Mouse (Mus musculus) hindbrain, embryonic 16.5 days (tissue): Measurements from ENCODE around the gene Tbx3. TPM values are rescaled to one million over a fixed set of nuclear protein-coding genes. Genes with fewer than 3 reads are reported as not detected.

ENCODE experiments used
- ATAC-seq: fragments of 200-750 bp; cut with Nextera tagmentation; 2 replicates; pipeline ENCODE4 v1.8.0; 2017; ENCODE audit warnings: moderate TSS enrichment, moderate library complexity
- H3K27ac ChIP-seq: fragments of 300-500 bp; sonication (generic); 2 replicates; pipeline ENCODE4 v1.5.1; 2014; ENCODE audit warnings: low read depth, mild to moderate bottlenecking, control low read depth, low read length, moderate library complexity
- H3K27me3 ChIP-seq: fragments of 300-500 bp; sonication (generic); replicated peaks from 2 replicates; pipeline ENCODE4 v1.6.1; 2014; ENCODE audit warnings: low read length; ENCODE audit not compliant: control insufficient read depth, insufficient read depth
- H3K36me3 ChIP-seq: fragments of 300-500 bp; sonication (generic); 2 replicates; pipeline ENCODE4 v1.6.1; 2014; ENCODE audit warnings: mild to moderate bottlenecking, low read length, moderate library complexity, mixed read lengths; ENCODE audit not compliant: control insufficient read depth, insufficient read depth
- H3K4me1 ChIP-seq: fragments of 300-500 bp; sonication (generic); 2 replicates; pipeline ENCODE4 v1.6.1; 2014; ENCODE audit warnings: low read depth, low read length; ENCODE audit not compliant: control insufficient read depth, insufficient read depth
- H3K4me2 ChIP-seq: fragments of 300-500 bp; sonication (generic); 2 replicates; pipeline ENCODE4 v1.6.1; 2014; ENCODE audit warnings: mild to moderate bottlenecking, low read length, control low read depth, moderate library complexity
- H3K4me3 ChIP-seq: fragments of 300-500 bp; sonication (generic); 2 replicates; pipeline ENCODE4 v1.5.1; 2014; ENCODE audit warnings: mild to moderate bottlenecking, low read length, control low read depth, moderate library complexity
- H3K9ac ChIP-seq: fragments of 300-500 bp; sonication (generic); 2 replicates; pipeline ENCODE4 v1.6.1; 2014; ENCODE audit warnings: low read depth, mild to moderate bottlenecking, control low read depth, low read length, moderate library complexity
- H3K9me3 ChIP-seq: fragments of 300-500 bp; sonication (generic); 2 replicates; pipeline ENCODE4 v1.6.1; 2014; ENCODE audit warnings: mild to moderate bottlenecking, low read length, moderate library complexity; ENCODE audit not compliant: control insufficient read depth
- WGBS: fragments of 180-500 bp; shearing (Covaris S2); extraction: QIAGEN DNeasy Blood & Tissue Kit; methylation state at CpG from one replicate; pipeline ENCODE4 v1.1.7; 2014; 5-methylcytosine and 5-hydroxymethylcytosine counted together
- polyA plus RNA-seq: library from polyadenylated mRNA; unstranded; fragments of >200 nt; fragmentation: Nextera tagmentation; extraction: Ambion mirVana; gene quantifications from 2 replicates; pipeline ENCODE4 v1.2.1, GENCODE M21; 2015

Gene Tbx3
- polyA plus RNA-seq, 1 experiment from 2014 or later = 2.9 TPM

DNA sequence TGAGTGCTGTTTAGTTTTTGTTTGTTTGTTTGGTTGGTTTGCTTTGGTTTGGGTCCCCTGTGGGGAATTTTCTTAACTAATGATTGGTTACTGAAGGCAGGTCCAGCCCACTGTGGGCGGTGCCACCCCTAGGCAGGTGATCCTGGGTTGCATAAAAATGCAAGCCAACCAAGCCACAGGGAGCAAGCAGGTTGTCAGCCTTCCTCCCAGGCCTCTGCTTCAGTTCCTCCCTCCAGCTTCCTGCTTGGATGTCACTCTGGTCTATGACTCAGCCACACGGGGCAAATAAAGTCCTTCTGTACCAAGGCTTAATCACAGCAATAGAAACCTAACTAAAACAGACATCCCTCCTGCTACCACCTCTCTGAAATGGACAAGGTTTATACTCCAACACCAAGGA is 35.6 kb upstream of the Tbx3 start:
- H3K9me3 ChIP-seq = no peaks in the 10 kb centered on the region
- 64% methylated on average over 2 of the region's 2 CpGs for WGBS
- ATAC-seq = no peak
- H3K4me3 ChIP-seq = no peak overlapping the region
- no peaks in the 10 kb centered on the region; the same call in 1 of the 2 replicates for H3K27me3 ChIP-seq
- H3K4me2 ChIP-seq = no peak overlapping the region
- H3K36me3 ChIP-seq = no peaks in the 10 kb centered on the region
- no peaks in the 10 kb centered on the region for H3K4me1 ChIP-seq
- no peak overlapping the region for H3K9ac ChIP-seq
- no peak overlapping the region for H3K27ac ChIP-seq

DNA sequence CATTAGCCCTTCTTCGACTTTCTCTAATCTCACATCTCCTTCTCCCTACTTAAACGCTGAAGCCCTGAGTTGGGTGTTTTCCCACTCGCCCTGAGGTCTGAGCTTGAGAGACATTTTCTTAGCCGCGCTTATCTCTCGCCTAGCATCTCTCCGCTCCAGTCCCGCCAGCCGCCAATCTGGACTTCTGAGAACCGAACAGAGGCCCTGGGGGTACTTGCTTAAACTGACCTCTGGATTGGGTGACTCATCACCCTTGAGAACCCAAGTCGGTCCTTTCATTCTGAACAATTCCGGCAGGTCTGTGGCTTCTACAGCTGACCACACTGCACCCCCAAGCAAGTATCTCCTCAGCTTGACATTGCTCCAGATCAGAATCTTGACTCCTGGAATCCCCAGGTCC is 32.2 kb upstream of the Tbx3 start:
- Histone ChIP-seq H3K4me1 (no peaks in the 10 kb centered on the region), H3K27me3 (no peaks in the 10 kb centered on the region; the same call in none of the 2 replicates), H3K9me3 (no peaks in the 10 kb centered on the region), H3K4me2 (no peak overlapping the region), H3K4me3 (no peak overlapping the region), H3K9ac (no peak overlapping the region), H3K27ac (no peak overlapping the region), H3K36me3 (no peaks in the 10 kb centered on the region)
- 79% methylated on average over 12 of the region's 12 CpGs for WGBS
- no peak for ATAC-seq

DNA sequence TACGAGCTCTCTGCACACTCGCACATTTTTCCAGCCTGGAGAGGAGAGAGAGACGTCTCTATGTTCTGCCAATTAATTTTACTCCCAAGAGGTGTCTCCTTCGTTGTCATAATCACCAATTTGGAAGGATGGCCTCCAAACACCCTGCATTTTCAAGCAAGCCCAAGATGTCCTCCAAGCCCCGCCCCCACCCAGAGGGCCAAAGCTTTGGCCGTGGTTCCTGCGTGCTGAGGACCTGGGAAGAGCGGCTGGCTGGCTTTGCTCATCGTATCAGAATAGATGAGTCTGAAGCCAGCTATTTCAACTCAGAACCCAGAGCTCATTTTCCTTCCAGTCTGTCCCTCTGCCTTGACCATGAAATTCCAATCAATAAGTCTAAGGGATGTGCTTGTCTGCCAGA is 29.4 kb upstream of the Tbx3 start:
- H3K4me2 ChIP-seq = no peak overlapping the region
- no peak overlapping the region for H3K4me3 ChIP-seq
- peaks cover 7% of the 10 kb centered on the region for H3K27me3 ChIP-seq
- no peaks in the 10 kb centered on the region for H3K36me3 ChIP-seq
- WGBS = 58% methylated on average over 9 of the region's 9 CpGs
- ATAC-seq = no peak
- H3K9me3 ChIP-seq = no peaks in the 10 kb centered on the region
- no peaks in the 10 kb centered on the region for H3K4me1 ChIP-seq
- no peak overlapping the region for H3K27ac ChIP-seq
- H3K9ac ChIP-seq = no peak overlapping the region

DNA sequence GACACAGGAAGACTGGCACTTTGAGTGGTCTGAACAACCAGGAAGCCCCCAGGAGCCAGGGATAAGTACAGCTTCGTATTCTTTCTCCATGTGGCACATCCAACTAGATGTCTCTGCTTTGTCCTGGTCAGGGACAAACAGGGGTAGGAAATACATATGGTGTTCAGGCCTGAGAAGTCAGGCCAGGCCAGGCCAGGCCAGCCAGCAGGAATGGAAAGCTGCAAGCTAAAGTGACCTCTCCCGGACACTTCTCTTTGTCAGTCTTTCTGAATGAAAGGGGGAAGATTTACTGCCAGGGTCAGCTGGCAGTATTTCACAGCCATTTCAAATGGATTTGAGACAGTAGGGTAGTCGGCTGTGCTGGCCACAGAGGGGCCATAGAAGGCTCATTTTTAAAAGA is 28.8 kb upstream of the Tbx3 start:
- H3K9ac ChIP-seq = no peak overlapping the region
- H3K4me1 ChIP-seq = no peaks in the 10 kb centered on the region
- no peak for ATAC-seq
- WGBS = 24% methylated on average over 3 of the region's 3 CpGs
- no peaks in the 10 kb centered on the region for H3K36me3 ChIP-seq
- H3K9me3 ChIP-seq = no peaks in the 10 kb centered on the region
- H3K4me2 ChIP-seq = no peak overlapping the region
- H3K27ac ChIP-seq = no peak overlapping the region
- H3K27me3 ChIP-seq = peaks cover 7% of the 10 kb centered on the region
- H3K4me3 ChIP-seq = no peak overlapping the region

DNA sequence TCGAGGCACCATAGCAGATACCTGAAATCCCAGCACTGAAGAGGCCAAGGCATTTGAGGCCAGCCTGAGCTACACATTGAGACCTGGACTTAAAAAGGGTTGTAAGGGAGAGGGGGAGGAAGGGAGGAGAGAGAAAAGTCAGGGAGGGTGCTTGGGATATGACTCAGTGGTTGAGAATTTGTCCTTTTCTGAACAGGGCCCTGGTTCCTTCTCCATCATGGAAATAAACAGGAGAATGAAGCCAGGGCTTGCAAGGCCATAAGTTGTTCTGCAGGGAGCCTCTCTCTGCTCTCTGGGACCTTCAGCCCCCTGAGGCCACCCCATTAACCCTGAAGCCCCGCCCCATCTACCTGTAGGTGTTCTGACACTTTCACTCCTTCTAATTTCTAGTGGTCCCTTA is 23.5 kb upstream of the Tbx3 start:
- 78% methylated on average over 2 of the region's 2 CpGs for WGBS
- no peaks in the 10 kb centered on the region for H3K9me3 ChIP-seq
- H3K4me2 ChIP-seq = no peak overlapping the region
- no peak for ATAC-seq
- no peak overlapping the region for H3K4me3 ChIP-seq
- no peak overlapping the region for H3K9ac ChIP-seq
- no peaks in the 10 kb centered on the region for H3K36me3 ChIP-seq
- H3K4me1 ChIP-seq = no peaks in the 10 kb centered on the region
- H3K27me3 ChIP-seq = peaks cover 25% of the 10 kb centered on the region
- H3K27ac ChIP-seq = no peak overlapping the region

DNA sequence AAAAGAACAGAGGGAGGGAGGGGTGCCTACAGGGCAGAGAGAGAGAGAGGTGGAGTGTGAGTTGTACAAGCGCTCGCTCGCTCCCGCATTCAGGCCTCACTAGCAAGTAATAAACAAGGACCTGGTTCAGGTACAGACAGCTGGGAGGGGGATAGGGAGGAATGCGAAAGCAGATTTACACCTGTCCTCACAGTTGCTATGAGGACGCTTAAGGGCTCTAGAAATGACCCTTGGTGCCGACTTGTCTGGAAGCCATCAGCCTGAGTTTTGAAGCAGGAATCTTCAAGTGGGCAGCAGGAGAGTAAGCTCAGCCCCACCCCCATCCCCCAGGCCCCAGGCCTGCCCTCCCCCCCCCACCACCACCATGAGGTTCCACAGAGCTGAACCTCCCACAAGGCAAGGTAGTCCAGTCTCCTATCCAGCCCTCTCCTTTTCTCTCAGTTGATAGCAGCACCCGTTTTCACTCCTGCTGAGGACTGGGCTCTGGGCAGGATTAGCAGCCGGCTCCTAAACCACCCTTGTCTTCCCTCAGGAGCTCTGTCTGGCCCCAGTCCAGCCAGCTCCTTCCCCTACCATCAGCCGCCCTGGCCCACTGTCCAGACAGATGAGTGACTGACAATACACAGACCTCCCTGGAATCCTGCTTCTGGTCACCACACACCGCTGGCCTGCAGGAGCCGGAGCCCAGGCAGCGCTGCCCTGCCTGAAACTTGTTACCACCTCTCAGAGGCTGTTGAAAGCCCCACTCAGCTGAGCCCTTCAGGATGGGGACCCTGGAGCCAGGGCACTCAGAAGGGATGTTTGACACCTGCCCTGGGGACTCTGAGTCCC is 19.1 kb upstream of the Tbx3 start:
- no peak overlapping the region for H3K27ac ChIP-seq
- no peaks in the 10 kb centered on the region for H3K9me3 ChIP-seq
- H3K27me3 ChIP-seq = peaks cover 48% of the 10 kb centered on the region
- H3K9ac ChIP-seq = no peak overlapping the region
- H3K4me3 ChIP-seq = no peak overlapping the region
- no peaks in the 10 kb centered on the region for H3K36me3 ChIP-seq
- no peak for ATAC-seq
- WGBS = 33% methylated on average over 13 of the region's 13 CpGs
- H3K4me2 ChIP-seq = no peak overlapping the region
- H3K4me1 ChIP-seq = no peaks in the 10 kb centered on the region

DNA sequence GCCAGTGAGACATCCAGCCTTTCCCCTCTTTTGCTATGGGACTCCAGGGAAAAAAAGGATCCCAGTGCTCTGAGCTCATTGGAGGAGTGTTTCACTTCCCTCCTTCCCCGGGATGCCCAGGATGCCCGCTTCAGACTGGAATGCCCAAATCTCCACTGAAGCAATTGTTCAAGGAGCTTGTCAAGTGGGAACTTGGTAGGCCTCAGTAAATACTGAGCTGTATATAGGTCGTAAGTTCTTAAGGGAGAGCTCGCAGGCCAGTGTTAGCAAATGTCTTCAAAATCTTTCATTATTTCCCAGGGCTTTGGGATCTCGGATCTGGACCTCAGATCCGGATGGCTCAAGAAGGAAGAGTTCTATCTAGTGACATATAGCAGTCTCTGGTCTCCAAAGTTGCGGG is 14.1 kb upstream of the Tbx3 start:
- Histone ChIP-seq H3K9ac (no peak overlapping the region), H3K27ac (no peak overlapping the region), H3K4me1 (no peaks in the 10 kb centered on the region), H3K9me3 (no peaks in the 10 kb centered on the region), H3K27me3 (peaks cover 74% of the 10 kb centered on the region), H3K4me3 (no peak overlapping the region), H3K36me3 (no peaks in the 10 kb centered on the region), H3K4me2 (no peak overlapping the region)
- ATAC-seq = no peak
- WGBS = 7% methylated on average over 7 of the region's 7 CpGs

DNA sequence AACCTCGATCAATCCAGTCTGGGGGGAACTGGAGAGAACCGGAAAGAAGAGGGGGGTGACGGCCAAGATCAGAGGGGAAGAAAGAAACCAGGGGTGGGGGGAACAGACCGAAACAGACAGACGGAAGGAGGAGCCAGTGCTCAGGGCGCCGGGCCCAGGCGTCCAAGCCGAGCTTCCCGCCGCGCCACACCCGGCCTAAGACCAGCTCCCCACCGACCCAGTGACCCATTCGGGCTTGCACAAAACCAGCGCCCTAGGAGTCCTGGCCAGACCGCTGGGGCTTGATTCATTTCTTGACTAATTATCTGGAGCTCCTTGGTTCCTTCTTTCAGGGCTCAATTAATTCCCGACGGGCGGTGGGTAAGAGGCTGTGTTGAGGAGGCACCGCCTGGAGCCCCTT is 13.6 kb upstream of the Tbx3 start:
- Histone ChIP-seq H3K9ac (no peak overlapping the region), H3K27me3 (peaks cover 72% of the 10 kb centered on the region), H3K27ac (no peak overlapping the region), H3K9me3 (no peaks in the 10 kb centered on the region), H3K4me3 (no peak overlapping the region), H3K4me1 (no peaks in the 10 kb centered on the region), H3K36me3 (no peaks in the 10 kb centered on the region), H3K4me2 (no peak overlapping the region)
- under 1% methylated on average over 21 of the region's 21 CpGs for WGBS
- no peak for ATAC-seq

DNA sequence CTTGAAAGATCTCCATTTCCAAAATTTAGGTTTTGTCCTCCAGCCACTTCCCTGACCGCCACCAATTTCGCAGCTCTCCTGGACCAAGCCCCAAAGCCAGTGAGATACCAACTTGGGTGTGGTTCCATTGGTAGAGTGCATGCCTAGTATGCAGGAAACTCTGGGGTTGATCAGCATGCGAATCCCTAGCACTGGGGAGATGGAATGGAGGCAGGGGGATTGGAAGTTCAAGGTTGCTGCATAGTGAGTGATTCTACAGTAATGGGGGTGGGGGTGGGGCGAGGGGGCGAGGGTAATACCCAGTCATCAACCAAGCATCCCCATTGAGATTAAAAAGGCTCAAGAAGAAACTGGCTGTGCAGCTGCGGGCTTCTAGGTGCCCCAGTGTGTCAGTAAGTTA is 13.1 kb upstream of the Tbx3 start:
- Histone ChIP-seq H3K4me2 (no peak overlapping the region), H3K27me3 (peaks cover 74% of the 10 kb centered on the region), H3K4me1 (no peaks in the 10 kb centered on the region), H3K4me3 (no peak overlapping the region), H3K9me3 (no peaks in the 10 kb centered on the region), H3K27ac (no peak overlapping the region), H3K36me3 (no peaks in the 10 kb centered on the region), H3K9ac (no peak overlapping the region)
- no peak for ATAC-seq
- 5% methylated on average over 6 of the region's 6 CpGs for WGBS
